Mouse (Mus musculus): ENCODE results near the gene Etfbkmt. TPM values are rescaled to one million over a fixed set of nuclear protein-coding genes. Genes with fewer than 3 reads are reported as not detected.
"Not testable (repeated sequence)": the region's sequence is repeated elsewhere in the genome, so short reads cannot be mapped to it uniquely, and the experiment has no call there.

Gene Etfbkmt
- polyA plus RNA-seq, 1 experiment from 2014 or later, result 11.5 TPM

DNA sequence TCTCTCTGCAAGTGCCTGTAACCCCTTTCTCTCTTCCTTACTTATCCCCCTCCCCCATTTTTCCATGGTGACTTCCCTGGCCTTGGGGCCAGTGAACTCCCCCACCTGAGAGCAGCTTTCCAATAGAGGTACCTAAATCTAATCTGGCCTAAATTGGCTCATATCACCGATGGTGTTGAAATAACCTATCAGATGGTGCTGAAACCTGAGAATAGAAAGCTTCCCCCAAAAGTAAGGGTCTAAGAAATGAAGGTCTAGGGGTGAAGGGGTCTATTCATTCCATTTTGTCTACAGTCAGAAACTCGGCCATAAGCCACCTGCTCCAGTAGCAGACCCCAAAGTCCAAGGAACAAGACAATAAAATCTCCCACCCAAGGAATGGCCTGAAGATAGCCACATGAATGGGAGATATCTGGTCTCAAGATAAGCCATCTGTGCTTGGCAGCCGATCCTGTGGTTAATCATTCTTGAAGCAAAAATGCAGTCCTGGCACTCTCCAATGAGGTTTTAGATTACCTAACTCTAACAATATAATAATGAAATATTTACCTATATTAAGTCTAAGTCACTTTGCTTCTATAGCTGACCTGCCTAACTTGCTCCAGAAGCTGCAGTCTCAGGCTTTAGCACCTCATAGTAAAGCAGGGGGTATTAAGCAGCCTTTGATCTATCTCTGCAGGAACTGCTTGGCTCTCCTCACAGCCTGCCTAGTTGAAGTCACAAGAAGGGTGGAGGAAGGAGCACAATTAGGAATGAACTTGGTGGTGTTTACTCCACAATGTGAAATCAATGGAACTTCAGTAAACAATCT lies 15.6 kb downstream of the Etfbkmt start:
- no peak overlapping the region for H3K4me3 ChIP-seq (replicated peaks)
- H3K27me3 ChIP-seq, result no peaks in the 10 kb centered on the region
- no peaks in the 10 kb centered on the region for H3K9me3 ChIP-seq (replicated peaks)
- no peak for DNase-seq
- no peaks in the 10 kb centered on the region for H3K36me3 ChIP-seq
- WGBS (ENCODE audit: insufficient replicate concordance), result 21% methylated on average over 3 of the region's 3 CpGs
- no peak overlapping the region for H3K9ac ChIP-seq
- no peak overlapping the region for H3K27ac ChIP-seq
- peaks cover 22% of the 10 kb centered on the region for H3K4me1 ChIP-seq (replicated peaks)
- 0 out of 2 replicates have a peak, but pooled peaks have one; percentile 18 for ATAC-seq (ENCODE audit: low read depth)
- H3K4me2 ChIP-seq, result no peak overlapping the region

DNA sequence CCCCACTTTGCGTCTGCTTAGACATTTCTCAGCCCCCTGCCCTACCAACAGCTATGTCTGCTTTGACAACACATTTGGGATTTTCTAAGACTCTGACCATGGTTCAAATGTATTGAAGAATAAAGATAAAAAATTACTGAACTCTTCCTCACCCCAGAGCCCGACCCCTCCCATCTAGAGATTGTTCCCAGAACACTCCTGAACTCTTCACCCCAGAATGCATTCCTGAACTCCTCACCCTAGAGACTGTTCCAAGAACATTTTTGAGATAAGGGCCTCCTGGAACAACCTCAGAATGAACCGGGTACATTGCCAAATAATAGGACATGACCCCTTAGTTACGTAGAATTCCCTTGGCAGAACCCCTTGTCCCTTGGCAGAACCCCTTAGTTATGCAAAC lies 27.4 kb downstream of the Etfbkmt start:
- H3K4me3 ChIP-seq (replicated peaks); H3K36me3 ChIP-seq; H3K27ac ChIP-seq; H3K9me3 ChIP-seq (replicated peaks); DNase-seq; H3K27me3 ChIP-seq; ATAC-seq (ENCODE audit: low read depth); H3K9ac ChIP-seq; H3K4me2 ChIP-seq; H3K4me1 ChIP-seq (replicated peaks): not testable (repeated sequence)
- 61% methylated on average over 3 of the region's 4 CpGs for WGBS (ENCODE audit: insufficient replicate concordance)

- DNase-seq, result no peak
- Histone ChIP-seq H3K9ac (no peak overlapping the region), H3K36me3 (peaks cover 7% of the 10 kb centered on the region; the same call in 1 of the 2 replicates), H3K27me3 (no peaks in the 10 kb centered on the region), H3K4me3 (replicated peaks) (no peak overlapping the region), H3K4me2 (no peak overlapping the region), H3K27ac (no peak overlapping the region), H3K4me1 (replicated peaks) (no peaks in the 10 kb centered on the region), H3K9me3 (replicated peaks) (no peaks in the 10 kb centered on the region)
- 63% methylated on average over 1 of the region's 1 CpGs for WGBS (ENCODE audit: insufficient replicate concordance)
- no peak for ATAC-seq (ENCODE audit: low read depth)
Measured at GRCm38 (mm10) chr6:149167672-149168071, 28.0 kb downstream of the Etfbkmt start.

- H3K4me3 ChIP-seq (replicated peaks), result no peak overlapping the region
- no peak overlapping the region for H3K27ac ChIP-seq
- 78% methylated on average over 2 of the region's 2 CpGs for WGBS (ENCODE audit: insufficient replicate concordance)
- peaks cover 7% of the 10 kb centered on the region; the same call in 1 of the 2 replicates for H3K36me3 ChIP-seq
- ATAC-seq (ENCODE audit: low read depth), result no peak
- H3K4me1 ChIP-seq (replicated peaks), result no peaks in the 10 kb centered on the region
- no peak overlapping the region for H3K4me2 ChIP-seq
- no peak for DNase-seq
- no peak overlapping the region for H3K9ac ChIP-seq
- no peaks in the 10 kb centered on the region for H3K27me3 ChIP-seq
- no peaks in the 10 kb centered on the region for H3K9me3 ChIP-seq (replicated peaks)
Measured at GRCm38 (mm10) chr6:149168436-149168835, 28.8 kb downstream of the Etfbkmt start.

DNA sequence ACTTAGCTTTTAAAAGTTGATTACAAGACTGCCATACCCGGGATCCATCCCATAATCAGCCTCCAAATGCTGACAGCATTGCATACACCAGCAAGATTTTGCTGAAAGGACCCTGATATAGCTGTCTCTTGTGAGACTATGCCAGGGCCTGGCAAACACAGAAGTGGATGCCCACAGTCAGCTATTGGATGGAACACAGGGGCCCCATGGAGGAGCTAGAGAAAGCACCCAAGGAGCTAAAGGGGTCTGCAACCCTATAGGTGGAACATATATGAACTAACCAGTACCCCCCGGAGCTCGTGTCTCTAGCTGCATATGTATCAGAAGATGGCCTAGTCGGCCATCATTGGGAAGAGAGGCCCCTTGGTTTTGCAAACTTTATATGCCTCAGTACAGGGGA lies 30.3 kb downstream of the Etfbkmt start:
- peaks cover 10% of the 10 kb centered on the region for H3K36me3 ChIP-seq
- H3K4me1 ChIP-seq (replicated peaks); H3K9ac ChIP-seq; H3K9me3 ChIP-seq (replicated peaks); H3K27me3 ChIP-seq; H3K4me3 ChIP-seq (replicated peaks); ATAC-seq (ENCODE audit: low read depth); H3K4me2 ChIP-seq; DNase-seq; H3K27ac ChIP-seq: not testable (repeated sequence)
- WGBS (ENCODE audit: insufficient replicate concordance), result 77% methylated on average over 4 of the region's 4 CpGs

DNA sequence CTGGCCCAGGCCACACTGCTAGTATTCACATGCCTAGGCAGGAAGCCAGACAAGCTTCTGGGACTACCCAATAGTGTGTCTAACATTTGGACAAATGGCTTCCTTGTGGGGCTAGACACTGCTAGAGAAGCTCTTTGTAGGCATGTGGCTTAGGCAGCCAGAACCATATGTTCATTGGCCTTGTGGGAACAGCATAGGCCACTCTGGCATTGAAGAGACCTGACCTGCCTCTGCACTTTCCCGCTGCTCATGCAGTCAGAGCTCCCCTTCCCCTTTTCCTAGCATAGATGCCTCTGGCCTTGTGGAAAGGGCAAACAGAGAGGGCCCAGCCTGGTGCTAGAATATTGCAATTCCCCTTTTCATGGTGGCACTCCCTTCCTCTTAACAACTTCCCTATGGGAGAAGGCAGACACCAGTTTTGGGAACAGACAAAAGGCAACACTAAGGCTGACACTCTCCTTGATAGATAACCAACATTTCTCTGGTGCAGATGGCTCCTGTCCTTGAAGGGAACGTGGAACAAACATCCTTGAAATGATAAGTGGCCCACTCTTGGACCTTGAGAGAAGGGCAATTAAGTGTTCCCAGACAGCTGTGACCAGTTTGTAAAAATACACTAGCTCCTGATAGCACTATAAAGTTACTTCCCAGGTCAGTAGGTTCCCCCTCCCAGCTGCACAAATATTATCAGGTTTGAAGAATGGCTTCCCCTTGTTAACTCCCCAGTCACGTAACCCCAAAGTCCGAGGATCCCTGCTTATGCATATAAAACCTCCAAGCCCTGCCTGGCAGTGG lies 34.4 kb downstream of the Etfbkmt start:
- peaks cover 27% of the 10 kb centered on the region for H3K36me3 ChIP-seq
- no peak; the same call in 1 of the 2 replicates for ATAC-seq (ENCODE audit: low read depth)
- H3K27ac ChIP-seq, result no peak overlapping the region; the same call in 1 of the 2 replicates

GRCm38 (mm10) chr6:149174932-149175570 lies 35.4 kb downstream of the Etfbkmt start:
- Histone ChIP-seq H3K9me3 (replicated peaks) (no peaks in the 10 kb centered on the region), H3K36me3 (peaks cover 32% of the 10 kb centered on the region), H3K9ac (no peak overlapping the region), H3K4me3 (replicated peaks) (no peak overlapping the region), H3K4me2 (no peak overlapping the region), H3K4me1 (replicated peaks) (peaks cover 10% of the 10 kb centered on the region), H3K27ac (no peak overlapping the region), H3K27me3 (no peaks in the 10 kb centered on the region)
- ATAC-seq (ENCODE audit: low read depth) (no peak), DNase-seq (no peak)
- 68% methylated on average over 3 of the region's 3 CpGs for WGBS (ENCODE audit: insufficient replicate concordance)

More for the DNA sequence above, 34.4 kb downstream of the Etfbkmt start:
- no peak overlapping the region for H3K4me3 ChIP-seq (replicated peaks)
- no peaks in the 10 kb centered on the region for H3K9me3 ChIP-seq (replicated peaks)
- H3K9ac ChIP-seq, result no peak overlapping the region
- no peak for DNase-seq
- 56% methylated on average over 4 of the region's 4 CpGs for WGBS (ENCODE audit: insufficient replicate concordance)
- no peaks in the 10 kb centered on the region for H3K27me3 ChIP-seq
- no peak overlapping the region for H3K4me2 ChIP-seq
- H3K4me1 ChIP-seq (replicated peaks), result peaks cover 7% of the 10 kb centered on the region

DNA sequence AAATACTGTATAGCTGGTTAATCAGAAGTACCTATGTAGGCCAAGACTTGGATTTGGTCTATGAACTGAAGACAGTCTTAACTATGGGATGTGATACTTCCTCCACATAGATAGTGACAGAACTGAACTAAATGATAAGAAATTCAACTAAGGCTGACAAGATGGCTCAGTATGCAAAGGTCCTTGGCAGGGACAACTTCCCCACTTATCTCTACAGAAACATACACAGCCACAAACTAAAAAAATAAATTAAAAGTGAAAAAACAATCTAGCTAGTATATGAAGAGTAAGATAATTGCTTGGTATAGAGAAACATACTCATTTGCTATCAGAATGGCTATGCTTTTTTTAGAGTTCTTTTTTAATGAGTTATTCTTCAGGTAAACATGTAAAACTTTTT lies 39.4 kb downstream of the Etfbkmt start:
- Histone ChIP-seq H3K9ac (no peak overlapping the region), H3K9me3 (replicated peaks) (no peaks in the 10 kb centered on the region), H3K4me1 (replicated peaks) (peaks cover 18% of the 10 kb centered on the region), H3K36me3 (peaks cover 55% of the 10 kb centered on the region), H3K4me3 (replicated peaks) (no peak overlapping the region), H3K4me2 (no peak overlapping the region), H3K27ac (no peak overlapping the region), H3K27me3 (no peaks in the 10 kb centered on the region)
- no peak for DNase-seq
- ATAC-seq (ENCODE audit: low read depth), result peak; percentile 83

DNA sequence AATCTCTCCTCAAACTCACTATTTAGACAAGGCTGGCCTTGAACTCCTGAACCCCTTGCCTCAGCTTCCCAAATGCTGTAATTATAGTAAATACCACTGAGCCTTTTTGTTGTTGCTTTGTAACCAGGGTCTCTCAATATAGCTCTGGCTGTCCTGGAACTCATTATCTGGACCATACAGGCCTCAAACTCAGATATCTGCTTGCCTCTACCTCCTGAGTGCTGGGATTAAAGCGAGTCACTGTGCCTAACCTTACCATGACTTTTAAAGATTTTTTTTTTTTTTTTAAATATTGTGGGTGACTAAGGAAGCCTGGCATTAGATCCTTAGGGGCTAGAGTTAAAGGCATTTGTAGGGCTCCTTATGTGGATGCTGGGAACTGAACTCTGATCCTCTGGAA lies 44.4 kb downstream of the Etfbkmt start:
- no peak overlapping the region for H3K9ac ChIP-seq

GRCm38 (mm10) chr6:149187371-149187770 lies 47.7 kb downstream of the Etfbkmt start:
- DNase-seq (no peak), ATAC-seq (ENCODE audit: low read depth) (no peak)
- H3K27me3 ChIP-seq, result no peaks in the 10 kb centered on the region
- H3K4me3 ChIP-seq (replicated peaks), result peak overlapping the region; percentile 69
- H3K4me1 ChIP-seq (replicated peaks), result peaks cover 46% of the 10 kb centered on the region
- H3K36me3 ChIP-seq, result peaks cover 10% of the 10 kb centered on the region
- WGBS (ENCODE audit: insufficient replicate concordance), result 40% methylated on average over 1 of the region's 1 CpGs
- 0 out of 2 replicates have a peak overlapping the region, but pooled peaks have one; percentile 31 for H3K9ac ChIP-seq
- H3K27ac ChIP-seq, result no peak overlapping the region
- no peaks in the 10 kb centered on the region for H3K9me3 ChIP-seq (replicated peaks)
- peak overlapping the region; percentile 68 for H3K4me2 ChIP-seq

More for the DNA sequence above, 44.4 kb downstream of the Etfbkmt start:
- DNase-seq (no peak), ATAC-seq (ENCODE audit: low read depth) (no peak)
- Histone ChIP-seq H3K36me3 (peaks cover 28% of the 10 kb centered on the region), H3K9me3 (replicated peaks) (no peaks in the 10 kb centered on the region), H3K4me1 (replicated peaks) (peaks cover 35% of the 10 kb centered on the region), H3K4me3 (replicated peaks) (no peak overlapping the region), H3K27ac (peak overlapping the region; percentile 10; the same call in 1 of the 2 replicates), H3K27me3 (no peaks in the 10 kb centered on the region), H3K4me2 (no peak overlapping the region)
- WGBS (ENCODE audit: insufficient replicate concordance), result 33% methylated on average over 1 of the region's 1 CpGs
